Mouse (Mus musculus) testis, adult 2 months (tissue): ENCODE measurements around the gene Agbl3.

ENCODE experiments used
- CTCF ChIP-seq: fragments of 200-500 bp; IDR thresholded peaks from 2 replicates; pipeline ENCODE4 v1.5.1; 2012; ENCODE audit warnings: low read depth, mild to moderate bottlenecking, inconsistent platforms, low read length, moderate library complexity; ENCODE audit not compliant: control insufficient read depth, insufficient read depth, insufficient replicate concordance
- POLR2A ChIP-seq: fragments of 200-500 bp; IDR thresholded peaks from 2 replicates; pipeline ENCODE4 v1.6.1; 2012; ENCODE audit warnings: low read depth, mild to moderate bottlenecking, inconsistent platforms, low read length, moderate library complexity; ENCODE audit not compliant: control insufficient read depth

DNA sequence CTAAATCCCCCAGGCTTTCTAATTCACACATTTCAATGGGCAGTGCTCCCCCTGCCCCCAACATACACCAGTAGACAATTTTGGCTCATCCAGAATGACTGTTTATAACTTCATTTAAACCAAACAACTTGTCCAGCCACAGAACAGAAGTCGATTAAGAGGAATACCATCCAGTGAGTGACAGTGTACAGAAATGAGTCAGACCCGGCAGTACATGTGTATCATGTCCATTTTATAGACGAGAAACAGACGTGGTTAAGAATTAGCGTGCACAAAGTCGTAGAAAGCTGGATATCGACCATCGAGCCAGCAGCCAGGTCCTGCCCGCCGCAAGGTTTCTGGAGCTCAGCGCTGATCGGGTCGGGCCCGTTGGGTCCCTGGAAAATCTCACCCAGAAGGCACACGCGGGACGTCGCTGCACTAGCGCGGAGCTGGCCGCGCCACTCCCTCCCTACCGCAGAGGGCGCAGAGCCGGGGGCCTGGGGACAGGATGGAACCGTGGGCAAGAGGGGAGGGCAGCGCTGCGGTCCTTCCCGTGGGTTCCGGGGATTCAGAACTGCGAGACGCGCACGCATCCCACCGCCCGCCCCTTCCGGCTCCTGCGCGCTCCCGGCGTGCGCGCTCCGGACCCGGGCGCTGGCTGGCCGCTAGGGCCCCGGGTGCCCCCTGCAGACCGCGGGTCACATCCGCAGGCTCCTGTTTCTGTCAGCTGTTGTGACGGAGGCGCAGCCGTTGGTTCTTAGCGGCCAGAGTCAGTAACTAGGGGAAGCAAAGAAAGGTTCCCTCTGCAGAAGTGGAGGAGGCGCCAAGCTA lies 97.5 kb downstream of the Agbl3 start, which contains the start of gene Cyren:
- peak; percentile 73 for TF ChIP-seq POLR2A
- TF ChIP-seq CTCF, result peak; percentile 28
